Mouse (Mus musculus) thymus, postnatal 10 days (tissue): ENCODE results near the gene Tctn3.
"Not testable (repeated sequence)": the region's sequence is repeated elsewhere in the genome, so short reads cannot be mapped to it uniquely, and the experiment has no call there.

Experiments
- DNase-seq, 2 experiments: peaks; one replicate each; pipeline ENCODE4 v3.0.0; 2021; ENCODE audit warnings: low spot score in 2 of 2

The Tctn3 gene

DNA sequence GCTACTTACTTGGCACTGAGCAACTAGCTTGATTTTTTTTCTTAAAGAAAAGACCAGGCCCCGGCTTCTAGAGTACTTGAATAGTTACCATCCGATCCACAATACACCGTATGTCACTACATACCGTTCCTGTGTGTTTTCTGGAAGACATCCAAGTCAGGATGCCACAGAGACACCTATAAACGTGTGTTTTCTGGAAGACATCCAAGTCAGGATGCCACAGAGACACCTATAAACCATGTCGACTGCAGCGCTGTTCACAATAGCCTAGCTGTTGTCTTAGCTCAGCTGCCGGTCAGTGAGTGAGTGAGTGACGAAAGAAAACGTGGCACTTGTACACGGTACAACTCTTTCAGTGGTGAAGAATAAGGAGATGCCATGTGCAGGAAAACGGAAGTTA lies 13.9 kb upstream of the Tctn3 start:
- no peak for DNase-seq

- DNase-seq, result not testable (repeated sequence)
Observed at GRCm38 (mm10) chr19:40621616-40622015, 9.6 kb upstream of the Tctn3 start.

GRCm38 (mm10) chr19:40616021-40616420 lies 4.0 kb upstream of the Tctn3 start:
- peak in 1 of 2 experiments; percentile 15 for DNase-seq

GRCm38 (mm10) chr19:40614811-40615210 lies 2.8 kb upstream of the Tctn3 start:
- no peak for DNase-seq

DNA sequence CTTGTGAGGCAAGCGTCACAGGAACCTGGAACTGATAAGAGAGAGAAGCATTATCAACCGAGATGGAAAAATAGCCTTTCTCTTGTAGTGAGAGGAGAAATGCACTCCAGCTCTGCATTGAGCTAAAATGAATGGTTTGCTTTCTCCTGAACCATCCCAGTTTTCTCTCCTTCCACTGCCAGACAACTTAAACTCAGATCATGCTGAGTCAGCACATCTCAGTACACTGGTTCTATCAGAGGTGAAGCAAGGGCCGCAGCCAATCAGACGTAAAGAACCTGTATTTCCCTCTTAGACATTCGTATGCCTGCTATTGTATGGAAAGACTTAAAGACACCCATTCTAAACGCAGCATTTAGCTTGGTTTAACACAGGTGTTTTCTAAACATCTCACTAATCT lies 4.4 kb downstream of the Tctn3 start:
- no peak for DNase-seq

DNA sequence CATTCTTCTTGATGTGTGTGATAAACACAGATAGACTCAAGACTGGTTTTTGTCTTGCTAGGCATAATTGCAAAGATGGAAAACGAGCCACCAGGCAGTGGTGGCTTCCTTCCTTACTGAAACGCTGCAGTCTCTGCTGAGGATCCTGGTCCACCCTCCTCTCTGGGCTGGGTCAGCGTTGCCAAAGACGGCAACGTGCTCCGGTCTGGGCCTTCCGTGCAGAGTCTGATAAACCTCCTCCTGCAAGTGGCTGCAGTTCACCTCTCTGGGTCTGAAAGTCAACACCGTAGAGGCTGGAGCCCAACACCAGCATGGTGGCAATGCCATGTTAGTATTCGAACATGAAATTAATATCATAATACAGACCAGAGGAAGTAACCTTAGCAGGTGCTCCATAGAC lies 6.8 kb downstream of the Tctn3 start:
- no peak for DNase-seq

GRCm38 (mm10) chr19:40601870-40602269 lies 10.2 kb downstream of the Tctn3 start:
- no peak for DNase-seq

GRCm38 (mm10) chr19:40600846-40601245 lies 11.2 kb downstream of the Tctn3 start:
- DNase-seq, result not testable (repeated sequence)

GRCm38 (mm10) chr19:40595831-40596230 lies 16.2 kb downstream of the Tctn3 start:
- DNase-seq, result no peak

DNA sequence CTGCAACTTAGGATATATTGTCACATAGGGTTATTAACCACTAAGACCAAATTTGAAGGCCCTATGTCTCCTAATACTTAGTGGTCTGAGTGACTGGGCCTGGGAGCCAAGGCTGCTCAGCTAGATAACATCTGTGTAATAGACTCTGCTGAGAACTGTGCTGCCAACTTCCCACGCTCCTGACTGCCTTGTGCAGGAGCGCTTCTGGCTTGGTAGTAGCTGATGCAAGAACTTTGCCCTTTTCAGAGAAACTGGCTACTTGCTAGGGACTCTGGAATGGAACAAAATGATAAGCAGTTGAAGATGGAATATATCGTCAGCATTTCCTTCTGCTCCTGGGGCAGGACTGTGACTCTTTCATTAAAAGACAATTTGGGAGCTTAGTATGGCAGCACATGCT lies 16.8 kb downstream of the Tctn3 start:
- no peak for DNase-seq

DNA sequence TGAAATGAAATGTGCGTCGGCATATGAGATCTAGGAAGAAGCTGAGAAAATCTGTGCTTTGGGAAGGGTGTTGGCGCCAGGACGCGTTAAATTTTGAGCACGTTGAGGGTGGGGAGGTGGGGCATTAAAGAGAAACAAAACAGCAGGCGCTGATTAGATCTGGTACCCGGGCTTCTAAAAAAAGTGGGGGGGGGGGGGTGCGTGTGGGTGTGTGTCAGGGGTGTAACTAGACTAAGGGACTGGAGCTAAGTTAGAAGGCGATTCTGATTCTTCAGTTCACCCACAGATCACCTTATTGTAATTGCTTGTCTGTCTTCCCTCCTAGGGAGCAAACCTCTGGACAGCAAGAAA lies 22.5 kb downstream of the Tctn3 start:
- DNase-seq, result no peak

GRCm38 (mm10) chr19:40588847-40589529 lies 23.0 kb downstream of the Tctn3 start:
- peak; percentile 89 to 95 for DNase-seq

GRCm38 (mm10) chr19:40588293-40588654 lies 23.8 kb downstream of the Tctn3 start, which contains the start of gene Aldh18a1:
Aldh18a1 (minus strand) TSS chr19:40588463.
- peak; percentile 87 to 97 for DNase-seq

- DNase-seq, result no peak
Observed at GRCm38 (mm10) chr19:40587491-40588292, 24.3 kb downstream of the Tctn3 start.

GRCm38 (mm10) chr19:40586908-40587307 lies 25.1 kb downstream of the Tctn3 start:
- DNase-seq, result no peak

GRCm38 (mm10) chr19:40581662-40582061 lies 30.4 kb downstream of the Tctn3 start:
- DNase-seq, result no peak

DNA sequence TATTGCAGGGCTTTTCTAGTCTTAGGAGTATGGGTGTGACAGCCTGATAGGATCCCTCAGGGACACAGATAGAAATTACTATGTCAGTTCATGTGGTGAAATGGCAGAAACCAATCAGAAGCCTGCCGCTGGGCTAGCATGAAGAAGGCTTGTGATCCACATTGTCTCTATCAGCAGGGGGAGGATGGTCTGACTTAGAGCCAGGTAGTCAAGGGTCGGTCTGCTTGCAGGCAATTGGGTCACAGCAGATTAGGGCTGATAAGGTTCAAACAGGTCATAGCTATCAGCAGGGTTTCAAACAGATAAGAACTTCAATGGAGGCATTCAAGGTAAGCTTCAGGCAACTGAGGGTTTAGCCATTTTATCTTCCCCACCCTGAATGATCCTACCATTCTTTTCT lies 31.1 kb downstream of the Tctn3 start:
- DNase-seq, result no peak

GRCm38 (mm10) chr19:40575438-40575837 lies 36.6 kb downstream of the Tctn3 start:
- no peak for DNase-seq

DNA sequence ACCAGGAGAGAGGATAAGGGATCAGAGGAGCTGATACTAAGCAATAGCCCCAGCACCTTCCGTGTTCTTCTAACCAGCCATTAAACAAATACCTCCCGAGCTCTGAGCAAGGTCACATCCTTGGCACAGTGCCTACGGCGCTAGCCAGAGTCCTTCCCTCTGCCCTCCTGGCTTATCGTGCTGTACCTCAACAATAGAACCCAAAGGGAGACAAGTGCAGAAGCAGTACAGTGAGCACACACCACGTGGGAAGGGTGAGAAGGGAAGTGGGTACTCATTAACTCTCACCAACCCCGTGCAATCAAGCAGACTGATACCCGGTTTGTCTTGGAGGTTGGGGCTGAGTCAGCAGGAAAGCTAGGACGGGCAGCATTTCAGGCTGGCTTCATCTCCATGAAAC lies 41.3 kb downstream of the Tctn3 start:
- DNase-seq, result no peak

- DNase-seq, result no peak
Observed at GRCm38 (mm10) chr19:40567616-40568015, 44.4 kb downstream of the Tctn3 start.

DNA sequence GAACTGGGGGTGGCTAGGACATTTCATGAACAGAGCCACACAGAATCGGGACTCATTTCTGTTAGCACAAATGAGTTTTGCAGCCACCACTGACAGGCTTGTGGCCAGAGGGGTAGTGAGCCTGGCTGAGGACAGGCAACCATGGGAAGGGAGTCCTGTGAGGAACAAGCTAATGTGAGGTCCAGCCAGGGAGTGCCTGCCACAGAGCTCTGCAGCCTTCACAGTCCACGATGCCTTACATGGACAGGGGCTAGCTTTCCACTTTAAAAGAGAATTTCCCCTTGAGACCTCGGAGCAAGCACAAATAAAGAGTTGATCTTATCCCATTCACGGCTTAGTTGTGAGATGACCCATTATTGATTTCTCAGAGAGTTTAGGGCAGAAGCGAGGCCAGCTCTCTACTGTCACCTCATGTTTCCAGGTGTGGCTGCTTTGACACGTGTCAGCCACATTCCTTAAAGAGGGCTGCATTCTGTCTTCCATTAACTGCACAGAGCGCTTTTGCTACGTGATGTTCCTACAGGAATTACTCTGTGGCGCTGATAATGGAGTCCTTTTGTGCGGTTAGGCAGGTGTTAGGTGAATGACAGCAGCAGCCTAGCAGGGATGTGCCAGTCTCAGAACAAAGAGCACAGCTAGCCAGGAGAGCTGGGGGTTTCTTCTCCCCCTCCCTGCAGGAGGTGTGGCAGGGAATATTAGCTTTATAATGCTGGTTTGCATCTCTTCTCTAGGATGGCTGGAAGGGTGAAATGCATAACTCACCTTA lies 48.0 kb downstream of the Tctn3 start:
- no peak for DNase-seq

DNA sequence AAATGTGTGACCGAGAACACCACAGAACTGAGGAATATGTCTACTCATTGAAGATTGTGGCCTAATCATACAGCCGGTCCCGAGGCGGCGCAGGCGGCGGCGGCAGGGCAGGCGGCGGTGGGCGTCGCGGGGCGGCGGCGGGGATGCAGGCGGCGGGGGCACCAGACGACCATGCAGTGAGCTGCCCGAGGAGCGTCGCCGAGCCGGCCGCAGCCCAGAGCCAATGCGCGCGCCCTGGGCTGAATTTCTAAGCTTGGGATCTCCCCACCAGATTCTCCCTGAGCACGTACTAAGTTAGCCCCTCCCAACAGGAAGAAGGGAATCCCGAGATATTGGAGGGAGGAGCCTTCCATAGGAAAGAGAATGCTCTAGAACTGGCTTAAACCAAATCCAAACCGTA lies 50.5 kb downstream of the Tctn3 start:
- not testable (repeated sequence) for DNase-seq

- no peak for DNase-seq
Observed at GRCm38 (mm10) chr19:40556029-40556428, 56.0 kb downstream of the Tctn3 start.
